Mouse (Mus musculus): Measurements from ENCODE around the gene Idh2.

GRCm38 (mm10) chr7:80143331-80144273 is 28.4 kb upstream of the Idh2 start:
- TF ChIP-seq POLR2A (IDR thresholded peaks at IDR 0.05; ENCODE audit: borderline replicate concordance, insufficient read depth, low read length) = no peak
- TF ChIP-seq CTCF (IDR thresholded peaks at IDR 0.05; ENCODE audit: borderline replicate concordance, insufficient read depth, low read depth, low read length) = no peak

Data from cerebellum, adult 2 months (tissue).